Mouse (Mus musculus): Measurements from ENCODE around the gene Sacs. TPM values are rescaled to one million over a fixed set of nuclear protein-coding genes. Genes with fewer than 3 reads are reported as not detected.

The Sacs gene
- polyA plus RNA-seq, 1 experiment = 13.3 TPM

DNA sequence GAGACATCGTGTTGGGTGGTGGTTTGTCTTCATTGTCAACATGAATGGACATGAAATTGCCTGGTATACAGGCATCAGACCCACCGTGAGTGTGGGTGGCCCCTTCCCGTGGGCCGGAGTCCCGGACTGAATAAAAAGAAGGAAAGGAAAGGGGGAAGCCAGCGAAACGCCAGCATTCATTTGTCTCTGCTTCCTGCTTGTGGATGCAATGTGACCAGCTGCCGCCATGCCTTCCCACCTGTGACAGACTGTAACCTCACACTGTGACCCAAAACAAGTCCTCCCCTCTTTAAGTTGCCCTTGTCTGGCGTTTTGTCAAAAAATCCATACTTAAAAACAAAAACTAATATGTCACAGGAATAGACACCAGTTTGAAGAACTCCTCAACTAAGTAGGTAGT is 27.7 kb downstream of the Sacs start:
- TF ChIP-seq EP300 (IDR thresholded peaks at IDR 0.05; ENCODE audit: insufficient read depth, low read depth, low read length) = no peak
- no peak for TF ChIP-seq CTCF (IDR thresholded peaks at IDR 0.05; ENCODE audit: low read depth, low read length)
- TF ChIP-seq POLR2A (IDR thresholded peaks at IDR 0.05; ENCODE audit: insufficient read depth, low read length) = no peak
- H3K27ac ChIP-seq (ENCODE audit: insufficient read depth, low read length) = no peak overlapping the region
- no peak overlapping the region for H3K9ac ChIP-seq (ENCODE audit: low read depth, poor library complexity, severe bottlenecking)

GRCm38 (mm10) chr14:61171261-61171970 is 33.2 kb downstream of the Sacs start:
- Histone ChIP-seq H3K4me1 (ENCODE audit: control insufficient read depth, insufficient read depth, low read length) (no peaks in the 10 kb centered on the region), H3K9me3 (replicated peaks; ENCODE audit: control insufficient read depth, insufficient read depth, low read length, poor library complexity, severe bottlenecking) (no peaks in the 10 kb centered on the region), H3K9ac (ENCODE audit: low read depth, poor library complexity, severe bottlenecking) (no peak overlapping the region), H3K4me3 (ENCODE audit: low read depth, low read length) (no peak overlapping the region), H3K27ac (ENCODE audit: insufficient read depth, low read length) (no peak overlapping the region), H3K27me3 (ENCODE audit: control insufficient read depth, insufficient read depth, low read length, poor library complexity, severe bottlenecking) (no peaks in the 10 kb centered on the region), H3K36me3 (ENCODE audit: control insufficient read depth, insufficient read depth, low read length, poor library complexity, severe bottlenecking) (no peaks in the 10 kb centered on the region)
- TF ChIP-seq EP300 (IDR thresholded peaks at IDR 0.05; ENCODE audit: insufficient read depth, low read depth, low read length) (no peak), POLR2A (IDR thresholded peaks at IDR 0.05; ENCODE audit: insufficient read depth, low read length) (no peak), CTCF (IDR thresholded peaks at IDR 0.05; ENCODE audit: low read depth, low read length) (no peak)

More for the DNA sequence above, 27.7 kb downstream of the Sacs start:
- no peaks in the 10 kb centered on the region for H3K9me3 ChIP-seq (replicated peaks; ENCODE audit: control insufficient read depth, insufficient read depth, low read length, poor library complexity, severe bottlenecking)
- no peaks in the 10 kb centered on the region for H3K36me3 ChIP-seq (ENCODE audit: control insufficient read depth, insufficient read depth, low read length, poor library complexity, severe bottlenecking)
- no peaks in the 10 kb centered on the region for H3K4me1 ChIP-seq (ENCODE audit: control insufficient read depth, insufficient read depth, low read length)
- no peak overlapping the region for H3K4me3 ChIP-seq (ENCODE audit: low read depth, low read length)
- no peaks in the 10 kb centered on the region for H3K27me3 ChIP-seq (ENCODE audit: control insufficient read depth, insufficient read depth, low read length, poor library complexity, severe bottlenecking)

- Histone ChIP-seq H3K9ac (ENCODE audit: low read depth, poor library complexity, severe bottlenecking) (peak overlapping the region; percentile 78), H3K36me3 (ENCODE audit: control insufficient read depth, insufficient read depth, low read length, poor library complexity, severe bottlenecking) (no peaks in the 10 kb centered on the region), H3K27ac (ENCODE audit: insufficient read depth, low read length) (0 out of 2 replicates have a peak overlapping the region, but pooled peaks have one; percentile 10), H3K27me3 (ENCODE audit: control insufficient read depth, insufficient read depth, low read length, poor library complexity, severe bottlenecking) (no peaks in the 10 kb centered on the region), H3K9me3 (replicated peaks; ENCODE audit: control insufficient read depth, insufficient read depth, low read length, poor library complexity, severe bottlenecking) (no peaks in the 10 kb centered on the region), H3K4me1 (ENCODE audit: control insufficient read depth, insufficient read depth, low read length) (no peaks in the 10 kb centered on the region), H3K4me3 (ENCODE audit: low read depth, low read length) (peak overlapping the region; percentile 88)
- TF ChIP-seq EP300 (IDR thresholded peaks at IDR 0.05; ENCODE audit: insufficient read depth, low read depth, low read length) (peak; percentile 54; the same call in 1 of the 2 replicates), CTCF (IDR thresholded peaks at IDR 0.05; ENCODE audit: low read depth, low read length) (no peak), POLR2A (IDR thresholded peaks at IDR 0.05; ENCODE audit: insufficient read depth, low read length) (peak; percentile 82)
Observed at GRCm38 (mm10) chr14:61172548-61173158, 34.4 kb downstream of the Sacs start.

DNA sequence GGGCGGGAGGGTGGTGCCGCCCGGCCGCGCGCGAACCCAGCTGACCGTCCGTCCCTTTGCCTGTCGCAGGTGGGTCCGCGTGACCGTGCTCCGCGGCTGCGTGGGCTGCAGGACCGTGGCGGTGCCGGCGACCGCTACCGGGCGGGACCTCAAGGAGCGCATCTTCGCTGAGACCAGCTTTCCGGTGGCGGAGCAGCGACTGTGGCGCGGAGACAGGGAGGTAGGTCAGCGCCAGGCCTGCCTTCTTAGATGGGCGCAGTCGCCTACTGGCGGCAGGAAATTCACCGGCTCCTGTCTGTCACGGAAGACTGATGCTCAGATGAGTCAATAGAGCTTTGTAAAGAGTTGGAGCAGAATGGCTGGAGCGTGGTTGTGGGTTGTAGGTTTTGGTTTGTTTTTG is 35.0 kb downstream of the Sacs start:
- TF ChIP-seq CTCF (IDR thresholded peaks at IDR 0.05; ENCODE audit: low read depth, low read length) = no peak
- no peak for TF ChIP-seq POLR2A (IDR thresholded peaks at IDR 0.05; ENCODE audit: insufficient read depth, low read length)
- no peak for TF ChIP-seq EP300 (IDR thresholded peaks at IDR 0.05; ENCODE audit: insufficient read depth, low read depth, low read length)

GRCm38 (mm10) chr14:61191904-61192303 is 53.6 kb downstream of the Sacs start:
- H3K4me3 ChIP-seq (ENCODE audit: low read depth, low read length) = no peak overlapping the region
- H3K9ac ChIP-seq (ENCODE audit: low read depth, poor library complexity, severe bottlenecking) = no peak overlapping the region
- H3K27me3 ChIP-seq (ENCODE audit: control insufficient read depth, insufficient read depth, low read length, poor library complexity, severe bottlenecking) = no peaks in the 10 kb centered on the region
- TF ChIP-seq EP300 (IDR thresholded peaks at IDR 0.05; ENCODE audit: insufficient read depth, low read depth, low read length) (no peak), CTCF (IDR thresholded peaks at IDR 0.05; ENCODE audit: low read depth, low read length) (no peak), POLR2A (IDR thresholded peaks at IDR 0.05; ENCODE audit: insufficient read depth, low read length) (no peak)
- no peaks in the 10 kb centered on the region for H3K4me1 ChIP-seq (ENCODE audit: control insufficient read depth, insufficient read depth, low read length)
- H3K9me3 ChIP-seq (replicated peaks; ENCODE audit: control insufficient read depth, insufficient read depth, low read length, poor library complexity, severe bottlenecking) = no peaks in the 10 kb centered on the region
- H3K36me3 ChIP-seq (ENCODE audit: control insufficient read depth, insufficient read depth, low read length, poor library complexity, severe bottlenecking) = peaks cover 14% of the 10 kb centered on the region
- no peak overlapping the region for H3K27ac ChIP-seq (ENCODE audit: insufficient read depth, low read length)

More for the DNA sequence above, 35.0 kb downstream of the Sacs start:
- Histone ChIP-seq H3K27ac (ENCODE audit: insufficient read depth, low read length) (0 out of 2 replicates have a peak overlapping the region, but pooled peaks have one; percentile 10), H3K27me3 (ENCODE audit: control insufficient read depth, insufficient read depth, low read length, poor library complexity, severe bottlenecking) (no peaks in the 10 kb centered on the region), H3K4me3 (ENCODE audit: low read depth, low read length) (peak overlapping the region; percentile 88), H3K4me1 (ENCODE audit: control insufficient read depth, insufficient read depth, low read length) (no peaks in the 10 kb centered on the region), H3K36me3 (ENCODE audit: control insufficient read depth, insufficient read depth, low read length, poor library complexity, severe bottlenecking) (no peaks in the 10 kb centered on the region), H3K9ac (ENCODE audit: low read depth, poor library complexity, severe bottlenecking) (peak overlapping the region; percentile 78), H3K9me3 (replicated peaks; ENCODE audit: control insufficient read depth, insufficient read depth, low read length, poor library complexity, severe bottlenecking) (no peaks in the 10 kb centered on the region)

- Histone ChIP-seq H3K27me3 (ENCODE audit: control insufficient read depth, insufficient read depth, low read length, poor library complexity, severe bottlenecking) (no peaks in the 10 kb centered on the region), H3K9ac (ENCODE audit: low read depth, poor library complexity, severe bottlenecking) (no peak overlapping the region), H3K4me1 (ENCODE audit: control insufficient read depth, insufficient read depth, low read length) (no peaks in the 10 kb centered on the region), H3K36me3 (ENCODE audit: control insufficient read depth, insufficient read depth, low read length, poor library complexity, severe bottlenecking) (peaks cover 14% of the 10 kb centered on the region), H3K27ac (ENCODE audit: insufficient read depth, low read length) (no peak overlapping the region), H3K9me3 (replicated peaks; ENCODE audit: control insufficient read depth, insufficient read depth, low read length, poor library complexity, severe bottlenecking) (no peaks in the 10 kb centered on the region), H3K4me3 (ENCODE audit: low read depth, low read length) (no peak overlapping the region)
- no peak for TF ChIP-seq EP300 (IDR thresholded peaks at IDR 0.05; ENCODE audit: insufficient read depth, low read depth, low read length)
- no peak for TF ChIP-seq POLR2A (IDR thresholded peaks at IDR 0.05; ENCODE audit: insufficient read depth, low read length)
Observed at GRCm38 (mm10) chr14:61192326-61192725, 54.1 kb downstream of the Sacs start.
